ENCODE assay signal across 8 mouse cellular contexts in the genomic region with DNA sequence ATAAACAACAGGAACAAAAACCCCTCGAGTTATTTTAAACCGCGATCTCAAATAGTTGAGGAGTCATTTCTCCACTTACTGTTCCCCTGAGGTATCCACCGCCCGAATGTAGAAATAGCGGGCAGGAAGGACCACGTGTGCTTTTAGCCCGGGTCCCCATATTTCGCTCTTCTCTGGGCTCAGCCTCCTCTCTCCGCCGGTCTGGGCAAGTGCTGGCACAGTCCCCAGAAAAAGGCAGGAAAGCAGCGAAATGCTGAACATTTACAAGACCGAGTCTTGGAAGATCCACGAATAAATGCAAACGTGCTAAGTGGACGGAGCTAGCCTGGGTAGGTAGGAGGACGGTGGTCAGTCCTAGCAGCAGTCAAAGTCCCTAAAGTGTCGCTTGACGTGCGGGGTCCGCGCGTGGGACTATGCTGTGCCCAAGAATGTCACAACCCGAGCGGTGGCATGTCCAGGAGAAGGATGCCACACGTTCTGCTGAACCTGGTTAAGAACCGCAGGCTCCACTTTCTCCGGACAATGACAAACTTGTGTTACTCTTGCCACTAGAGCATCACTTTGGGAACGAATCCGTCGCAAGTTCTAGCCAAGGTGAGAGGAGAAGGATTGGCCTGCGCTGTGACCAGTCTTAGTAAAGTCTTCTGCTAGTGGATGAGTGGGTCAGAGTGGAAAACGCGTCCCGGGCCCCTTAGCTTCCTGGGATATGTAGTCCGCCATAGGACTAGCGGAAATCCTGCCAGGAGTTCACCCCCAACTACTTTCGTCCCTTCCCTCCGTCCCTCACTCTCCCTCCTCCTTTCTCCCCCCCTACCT. TPM values are rescaled to one million over a fixed set of nuclear protein-coding genes. Genes with fewer than 3 reads are reported as not detected.
A peak's percentile ranks its signal among the peaks of the same experiment; 100 is the strongest.
DNase-seq lines count a peak whose midpoint lies in the region; ATAC-seq lines count a peak whose summit lies in the region.

A gene (minus strand): TSS at position 570 of the 816 bp plus-strand sequence.
A gene (plus strand): TSS at position 719 of the 816 bp plus-strand sequence.

- H3K27me3 ChIP-seq in intestine, embryonic 14.5 days (replicated peaks; ENCODE audit: control insufficient read depth, insufficient read depth, low read length): no peaks in the 10 kb centered on the region

- peak within 1 kb of the TSS; percentile 95 for H3K27ac ChIP-seq in intestine, embryonic 14.5 days (ENCODE audit: low read depth)

- H3K4me1 ChIP-seq in intestine, embryonic 14.5 days (replicated peaks; ENCODE audit: control insufficient read depth, insufficient read depth, low read length): peaks cover 4% of the 10 kb centered on the region; the same call in 1 of the 2 replicates

- H3K4me3 ChIP-seq in intestine, embryonic 14.5 days (ENCODE audit: low read depth, low read length): peak within 1 kb of the TSS; percentile 82

- peak within 1 kb of the TSS; percentile 65 for H3K9ac ChIP-seq in intestine, embryonic 14.5 days (ENCODE audit: low read length)

- peaks cover 35% of the 10 kb centered on the region for H3K36me3 ChIP-seq in intestine, embryonic 14.5 days (ENCODE audit: control insufficient read depth, insufficient read depth, low read length)

- WGBS in intestine, embryonic 14.5 days: under 1% methylated on average over 39 of the region's 39 CpGs

- ATAC-seq in intestine, embryonic 14.5 days (replicated peaks; ENCODE audit: low FRiP score, low TSS enrichment, low read depth): peak; percentile 95

- intact Hi-C loops in left cerebral cortex, postnatal 14 days (cut with DNase I): no loop called here

- H3K4me2 ChIP-seq in intestine, embryonic 14.5 days (ENCODE audit: low read length): peak within 1 kb of the TSS; percentile 56

- peak; percentile 92 to 96 for DNase-seq in adrenal gland, adult (ENCODE audit: inconsistent age in 2 of 2, low spot score in 1 of 2)
- DNase-seq in embryo, embryonic 11 days: peak; percentile 94
- DNase-seq in gastrocnemius, postnatal 25 days: peak; percentile 89
- peak; percentile 85 for DNase-seq in intestine, embryonic 14.5 days (ENCODE audit: low spot score)
- DNase-seq in left cerebral cortex, postnatal 14 days (ENCODE audit: low spot score in 2 of 2): peak; percentile 94 to 97
- peak; percentile 95 for DNase-seq in mesoderm, embryonic 11.5 days (ENCODE audit: low read depth, low spot score)
- peak; percentile 92 to 96 for DNase-seq in right cerebral cortex, postnatal 36 days (ENCODE audit: low spot score in 2 of 2)
- peak; percentile 92 for DNase-seq in yolk sac, embryonic 10.5 days (ENCODE audit: low spot score)

- no peaks in the 10 kb centered on the region for H3K9me3 ChIP-seq in intestine, embryonic 14.5 days (ENCODE audit: control insufficient read depth, low read length)

RNA-seq across cellular contexts. Expression of the first gene that starts in this region (rescaled TPM):
- 1 to 10 TPM; 6.7 to 7.7 TPM for total RNA-seq in gastrocnemius, postnatal 25 days (2021)
- 58.4 and 65.0 TPM in 2 replicates for polyA plus RNA-seq in intestine, embryonic 14.5 days (2014; fragmentation: Nextera tagmentation; extraction: Ambion mirVana)
- total RNA-seq in left cerebral cortex, postnatal 14 days (2021): 10 to 100 TPM; 10.4 to 10.5 TPM

RNA-seq across cellular contexts. Expression of the second gene that starts in this region (rescaled TPM):
- 1 to 10 TPM; 6.9 to 8.8 TPM for total RNA-seq in gastrocnemius, postnatal 25 days (2021)
- 20.4 and 24.5 TPM in 2 replicates for polyA plus RNA-seq in intestine, embryonic 14.5 days (2014; fragmentation: Nextera tagmentation; extraction: Ambion mirVana)
- 10 to 100 TPM; 38.5 to 39.3 TPM for total RNA-seq in left cerebral cortex, postnatal 14 days (2021)

Comparison
In these comparisons a context has a peak if more than half of its experiments do, and no peak if none do; other contexts are left out.
1. Peak in every context shown above with its lines: DNase-seq, ATAC-seq, H3K4me3 ChIP-seq and H3K27ac ChIP-seq.
2. RNA of the second gene that starts in this region (total RNA-seq): 38.5 to 39.3 TPM in left cerebral cortex, postnatal 14 days; 6.9 to 8.8 TPM in gastrocnemius, postnatal 25 days; every median in the first group is over 4 times any median in the second.